Mouse (Mus musculus): ENCODE measurements at regions not wholly inside any gene's neighbourhood (a gene's known extent, or its start where the extent isn't known, plus 50 kb on each side); places are given as distances from the start of the nearest gene placed in this dataset.

- Histone ChIP-seq H3K27ac (no peak overlapping the region), H3K4me2 (replicated peaks) (no peak overlapping the region), H3K4me3 (no peak overlapping the region), H3K4me1 (no peaks in the 10 kb centered on the region; the same call in 1 of the 2 replicates), H3K27me3 (no peaks in the 10 kb centered on the region), H3K9ac (no peak overlapping the region), H3K36me3 (no peaks in the 10 kb centered on the region), H3K9me3 (no peaks in the 10 kb centered on the region)
- WGBS: 88% methylated on average over 3 of the region's 3 CpGs
- ATAC-seq (ENCODE audit: low FRiP score, low read depth): no peak
These were observed 268.3 kb downstream of the Inhba start for GRCm38 (mm10) chr13:16279974-16280373.

GRCm38 (mm10) chr13:16280742-16281141, 269.1 kb downstream of the Inhba start:
- ATAC-seq (ENCODE audit: low FRiP score, low read depth): no peak
- 61% methylated on average over 2 of the region's 2 CpGs for WGBS

GRCm38 (mm10) chr13:16281777-16282176, 270.1 kb downstream of the Inhba start:
- no peak overlapping the region for H3K4me2 ChIP-seq (replicated peaks)
- H3K9ac ChIP-seq: no peak overlapping the region
- no peaks in the 10 kb centered on the region for H3K36me3 ChIP-seq
- no peak overlapping the region for H3K27ac ChIP-seq
- ATAC-seq (ENCODE audit: low FRiP score, low read depth): no peak
- H3K9me3 ChIP-seq: no peaks in the 10 kb centered on the region
- H3K4me3 ChIP-seq: no peak overlapping the region
- no peaks in the 10 kb centered on the region for H3K27me3 ChIP-seq
- H3K4me1 ChIP-seq: no peaks in the 10 kb centered on the region; the same call in 1 of the 2 replicates

More at GRCm38 (mm10) chr13:16280742-16281141, 269.1 kb downstream of the Inhba start:
- H3K4me2 ChIP-seq (replicated peaks): no peak overlapping the region
- H3K4me3 ChIP-seq: no peak overlapping the region
- H3K36me3 ChIP-seq: no peaks in the 10 kb centered on the region
- no peaks in the 10 kb centered on the region for H3K9me3 ChIP-seq
- no peaks in the 10 kb centered on the region for H3K27me3 ChIP-seq
- no peaks in the 10 kb centered on the region; the same call in 1 of the 2 replicates for H3K4me1 ChIP-seq
- H3K27ac ChIP-seq: no peak overlapping the region
- no peak overlapping the region for H3K9ac ChIP-seq

GRCm38 (mm10) chr13:16282230-16282629, 270.6 kb downstream of the Inhba start:
- no peak overlapping the region for H3K9ac ChIP-seq
- H3K4me2 ChIP-seq (replicated peaks): no peak overlapping the region
- H3K27me3 ChIP-seq: no peaks in the 10 kb centered on the region
- no peak overlapping the region for H3K27ac ChIP-seq
- H3K36me3 ChIP-seq: no peaks in the 10 kb centered on the region
- no peaks in the 10 kb centered on the region for H3K9me3 ChIP-seq
- H3K4me3 ChIP-seq: no peak overlapping the region
- WGBS: 50% methylated on average over 2 of the region's 2 CpGs
- no peak for ATAC-seq (ENCODE audit: low FRiP score, low read depth)
- no peaks in the 10 kb centered on the region; the same call in 1 of the 2 replicates for H3K4me1 ChIP-seq

- no peak overlapping the region for H3K27ac ChIP-seq
- H3K9ac ChIP-seq: no peak overlapping the region
- no peaks in the 10 kb centered on the region; the same call in 1 of the 2 replicates for H3K4me1 ChIP-seq
- no peak overlapping the region for H3K4me2 ChIP-seq (replicated peaks)
- H3K27me3 ChIP-seq: no peaks in the 10 kb centered on the region
- no peaks in the 10 kb centered on the region for H3K9me3 ChIP-seq
- H3K36me3 ChIP-seq: no peaks in the 10 kb centered on the region
- ATAC-seq (ENCODE audit: low FRiP score, low read depth): no peak
- H3K4me3 ChIP-seq: no peak overlapping the region
- 62% methylated on average over 4 of the region's 4 CpGs for WGBS
These were observed 271.7 kb downstream of the Inhba start for GRCm38 (mm10) chr13:16283336-16283735.

GRCm38 (mm10) chr13:16289633-16290032, 278.0 kb downstream of the Inhba start:
- Histone ChIP-seq H3K36me3 (no peaks in the 10 kb centered on the region), H3K9ac (no peak overlapping the region)

GRCm38 (mm10) chr13:16290784-16291183, 279.1 kb downstream of the Inhba start:
- no peaks in the 10 kb centered on the region for H3K27me3 ChIP-seq
- no peak for ATAC-seq (ENCODE audit: low FRiP score, low read depth)
- H3K27ac ChIP-seq: no peak overlapping the region
- no peaks in the 10 kb centered on the region for H3K9me3 ChIP-seq
- H3K9ac ChIP-seq: no peak overlapping the region
- WGBS: 81% methylated on average over 2 of the region's 2 CpGs
- no peak overlapping the region for H3K4me3 ChIP-seq
- no peaks in the 10 kb centered on the region for H3K4me1 ChIP-seq
- no peak overlapping the region for H3K4me2 ChIP-seq (replicated peaks)
- no peaks in the 10 kb centered on the region for H3K36me3 ChIP-seq

More at GRCm38 (mm10) chr13:16289633-16290032, 278.0 kb downstream of the Inhba start:
- Histone ChIP-seq H3K9me3 (no peaks in the 10 kb centered on the region), H3K4me2 (replicated peaks) (no peak overlapping the region), H3K4me1 (no peaks in the 10 kb centered on the region), H3K4me3 (no peak overlapping the region), H3K27me3 (no peaks in the 10 kb centered on the region), H3K27ac (no peak overlapping the region)
- ATAC-seq (ENCODE audit: low FRiP score, low read depth): no peak
- WGBS: 58% methylated on average over 2 of the region's 2 CpGs

- Histone ChIP-seq H3K4me3 (no peak overlapping the region), H3K36me3 (no peaks in the 10 kb centered on the region), H3K4me2 (replicated peaks) (no peak overlapping the region), H3K27ac (no peak overlapping the region), H3K9me3 (no peaks in the 10 kb centered on the region), H3K27me3 (no peaks in the 10 kb centered on the region), H3K4me1 (no peaks in the 10 kb centered on the region), H3K9ac (no peak overlapping the region)
- no peak for ATAC-seq (ENCODE audit: low FRiP score, low read depth)
- 84% methylated on average over 6 of the region's 6 CpGs for WGBS
These were observed 280.1 kb downstream of the Inhba start for GRCm38 (mm10) chr13:16291661-16292291.

- H3K9me3 ChIP-seq: no peaks in the 10 kb centered on the region
- H3K4me2 ChIP-seq (replicated peaks): no peak overlapping the region
- H3K36me3 ChIP-seq: no peaks in the 10 kb centered on the region
- no peaks in the 10 kb centered on the region for H3K4me1 ChIP-seq
- H3K9ac ChIP-seq: no peak overlapping the region
- H3K27me3 ChIP-seq: no peaks in the 10 kb centered on the region
- H3K4me3 ChIP-seq: no peak overlapping the region
- no peak for ATAC-seq (ENCODE audit: low FRiP score, low read depth)
- H3K27ac ChIP-seq: no peak overlapping the region
- WGBS: 78% methylated on average over 2 of the region's 2 CpGs
These were observed 288.1 kb downstream of the Inhba start for GRCm38 (mm10) chr13:16299756-16300155.

- Histone ChIP-seq H3K9ac (no peak overlapping the region), H3K4me1 (no peaks in the 10 kb centered on the region), H3K27ac (no peak overlapping the region), H3K36me3 (no peaks in the 10 kb centered on the region), H3K4me2 (replicated peaks) (no peak overlapping the region), H3K9me3 (no peaks in the 10 kb centered on the region), H3K27me3 (no peaks in the 10 kb centered on the region), H3K4me3 (no peak overlapping the region)
- WGBS: 90% methylated on average over 2 of the region's 2 CpGs
- no peak for ATAC-seq (ENCODE audit: low FRiP score, low read depth)
These were observed 303.0 kb downstream of the Inhba start for GRCm38 (mm10) chr13:16314669-16315068.

GRCm38 (mm10) chr13:16315689-16316088, 304.0 kb downstream of the Inhba start:
- H3K4me1 ChIP-seq: no peaks in the 10 kb centered on the region
- H3K36me3 ChIP-seq: no peaks in the 10 kb centered on the region
- H3K9me3 ChIP-seq: no peaks in the 10 kb centered on the region
- no peak overlapping the region for H3K27ac ChIP-seq
- no peak overlapping the region for H3K9ac ChIP-seq
- no peak overlapping the region for H3K4me2 ChIP-seq (replicated peaks)
- 71% methylated on average over 2 of the region's 2 CpGs for WGBS
- no peaks in the 10 kb centered on the region for H3K27me3 ChIP-seq
- ATAC-seq (ENCODE audit: low FRiP score, low read depth): no peak
- no peak overlapping the region for H3K4me3 ChIP-seq

GRCm38 (mm10) chr13:16316581-16316980, 304.9 kb downstream of the Inhba start:
- no peak overlapping the region for H3K9ac ChIP-seq
- H3K4me3 ChIP-seq: no peak overlapping the region
- no peaks in the 10 kb centered on the region for H3K36me3 ChIP-seq
- H3K9me3 ChIP-seq: no peaks in the 10 kb centered on the region
- no peaks in the 10 kb centered on the region for H3K4me1 ChIP-seq
- H3K27ac ChIP-seq: no peak overlapping the region
- no peaks in the 10 kb centered on the region for H3K27me3 ChIP-seq
- H3K4me2 ChIP-seq (replicated peaks): no peak overlapping the region
- no peak for ATAC-seq (ENCODE audit: low FRiP score, low read depth)
- WGBS: 89% methylated on average over 2 of the region's 2 CpGs

GRCm38 (mm10) chr13:16317412-16317811, 305.8 kb downstream of the Inhba start:
- H3K27ac ChIP-seq: no peak overlapping the region
- H3K9ac ChIP-seq: no peak overlapping the region
- ATAC-seq (ENCODE audit: low FRiP score, low read depth): no peak
- no peaks in the 10 kb centered on the region for H3K9me3 ChIP-seq
- no peaks in the 10 kb centered on the region for H3K36me3 ChIP-seq
- WGBS: 44% methylated on average over 3 of the region's 3 CpGs
- H3K27me3 ChIP-seq: no peaks in the 10 kb centered on the region
- H3K4me3 ChIP-seq: no peak overlapping the region
- no peak overlapping the region for H3K4me2 ChIP-seq (replicated peaks)
- H3K4me1 ChIP-seq: no peaks in the 10 kb centered on the region
